Mouse (Mus musculus) ovary, postnatal 36 days (tissue): ENCODE results near the gene Syn3.
"Not testable (repeated sequence)": the region's sequence is repeated elsewhere in the genome, so short reads cannot be mapped to it uniquely, and the experiment has no call there.

Experiments
- DNase-seq: peaks from one replicate; pipeline ENCODE4 v3.0.0; 2022; ENCODE audit warnings: low spot score, mixed read lengths

Gene Syn3

DNA sequence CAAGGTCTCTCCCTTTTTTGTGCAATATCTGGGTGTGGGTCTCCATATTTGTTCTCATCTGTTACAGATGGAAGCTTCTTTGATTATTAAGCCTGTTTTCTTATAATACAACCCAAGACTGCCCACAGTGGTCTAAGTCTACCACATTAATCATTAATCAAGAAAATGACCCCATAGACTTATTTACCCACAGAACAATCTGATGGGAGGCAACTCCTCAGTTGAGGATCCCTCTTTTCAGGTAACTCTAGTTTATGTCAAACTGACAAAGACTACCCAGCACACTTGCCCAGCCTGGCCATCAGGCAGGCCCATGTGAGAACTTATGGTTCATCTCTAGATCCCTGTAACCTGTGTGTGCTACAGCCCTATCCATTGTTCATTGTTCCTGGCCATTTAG, 345.5 kb downstream of the Syn3 start:
- DNase-seq, result no peak

DNA sequence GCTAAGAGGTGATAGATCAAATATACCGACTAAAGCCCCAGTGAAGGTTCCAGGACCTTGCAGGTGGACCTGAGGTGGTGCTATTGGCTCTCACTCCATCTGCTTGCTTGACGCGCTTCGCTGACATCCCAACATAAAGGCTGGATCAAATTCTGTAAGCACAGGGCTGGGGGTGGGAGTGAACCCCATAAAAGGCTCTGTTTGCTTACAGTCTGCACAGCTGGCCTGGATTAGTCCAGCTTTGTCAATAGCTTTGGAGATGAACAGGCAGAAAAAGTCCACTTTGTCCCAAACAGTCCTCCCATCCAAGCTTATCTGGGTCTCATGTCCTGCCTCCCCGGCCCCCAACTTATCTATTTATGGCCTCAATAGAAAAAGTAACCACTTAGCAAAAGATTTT, 347.3 kb downstream of the Syn3 start:
- no peak for DNase-seq

DNA sequence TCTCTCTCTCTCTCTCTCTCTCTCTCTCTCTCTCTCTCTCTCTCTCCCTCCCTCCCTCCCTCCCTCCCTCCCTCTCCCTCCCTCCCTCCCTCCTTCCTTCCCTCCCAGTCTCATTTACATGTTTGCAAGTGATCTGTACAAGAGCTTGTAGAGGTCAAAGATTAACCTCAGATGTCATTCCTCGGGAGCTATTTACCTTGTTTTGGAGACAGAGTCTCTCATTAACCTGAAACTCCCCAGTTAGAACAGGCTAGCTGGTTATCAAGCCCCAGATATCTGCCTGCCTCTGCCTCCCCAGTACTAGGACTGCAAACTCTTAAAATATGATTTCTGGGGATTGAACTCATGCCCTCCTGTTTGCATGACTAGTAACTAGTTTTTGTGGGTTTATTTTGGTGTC, 348.6 kb downstream of the Syn3 start:
- DNase-seq, result no peak

DNA sequence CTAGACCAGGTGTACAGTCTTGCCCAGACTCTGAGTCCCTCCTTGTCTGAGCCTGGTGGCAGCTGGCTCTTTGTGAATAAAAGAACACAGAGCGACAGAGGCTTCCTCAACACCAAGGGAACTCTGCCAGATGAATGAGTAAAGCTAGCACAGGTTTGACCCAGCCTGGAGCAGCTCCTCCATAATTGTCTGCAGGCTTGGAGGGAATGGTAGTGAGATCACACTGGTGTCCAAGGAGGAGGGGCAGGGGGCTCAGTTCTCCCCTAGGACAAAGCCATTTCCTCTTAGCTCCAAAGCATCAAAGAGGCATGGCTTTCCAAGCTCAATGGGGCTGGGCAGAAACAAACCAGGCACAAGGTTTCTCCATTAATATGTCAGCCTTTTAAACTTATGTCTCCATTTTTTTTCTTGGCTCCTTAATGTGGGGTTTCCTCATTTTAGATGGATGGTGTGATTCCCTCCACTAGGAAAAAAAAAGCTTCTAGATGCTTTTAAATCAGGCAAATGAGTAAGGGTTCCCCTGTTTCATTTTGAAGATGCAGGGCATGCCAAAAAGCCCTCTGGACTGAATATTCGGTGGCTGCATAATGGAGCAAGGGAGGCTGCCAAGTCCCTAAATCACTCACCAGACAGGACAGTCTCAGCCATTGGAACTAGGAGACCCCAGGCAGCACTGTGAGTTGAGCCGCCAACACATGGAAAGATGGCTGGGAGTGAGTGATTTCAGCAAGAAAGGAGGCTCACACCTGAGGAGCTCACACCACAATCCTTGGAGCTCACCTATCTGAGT, 349.5 kb downstream of the Syn3 start:
- DNase-seq, result no peak

DNA sequence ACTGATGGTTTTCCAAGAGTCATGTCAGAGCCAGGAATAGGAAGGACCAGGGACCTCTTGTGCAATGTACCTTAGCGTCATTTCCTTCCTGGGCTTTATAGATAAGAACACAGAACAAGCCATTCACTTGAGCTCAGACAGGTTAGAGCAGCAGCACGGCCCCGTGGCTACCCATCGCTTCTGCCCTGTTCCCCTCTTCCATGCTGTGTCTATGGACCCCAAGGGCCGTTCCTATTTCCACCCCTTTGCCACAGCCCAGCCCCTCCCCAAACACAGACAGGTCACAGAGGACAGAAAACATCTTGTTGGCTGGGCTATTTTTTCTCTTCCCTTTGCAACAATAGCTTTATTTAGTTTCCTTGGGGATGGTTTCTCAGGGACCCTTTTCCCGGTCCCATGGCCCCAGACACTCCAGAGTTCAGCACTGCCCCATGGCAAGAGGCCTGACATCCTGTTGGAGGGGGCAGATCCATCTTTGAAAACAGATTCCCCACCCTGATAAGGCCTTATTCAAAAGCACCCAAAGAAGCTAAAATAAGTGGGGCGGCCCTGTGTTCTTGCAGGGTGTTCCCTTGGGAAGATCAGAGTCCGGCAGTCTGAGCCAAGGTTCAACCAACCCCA, 359.5 kb downstream of the Syn3 start:
- no peak for DNase-seq

DNA sequence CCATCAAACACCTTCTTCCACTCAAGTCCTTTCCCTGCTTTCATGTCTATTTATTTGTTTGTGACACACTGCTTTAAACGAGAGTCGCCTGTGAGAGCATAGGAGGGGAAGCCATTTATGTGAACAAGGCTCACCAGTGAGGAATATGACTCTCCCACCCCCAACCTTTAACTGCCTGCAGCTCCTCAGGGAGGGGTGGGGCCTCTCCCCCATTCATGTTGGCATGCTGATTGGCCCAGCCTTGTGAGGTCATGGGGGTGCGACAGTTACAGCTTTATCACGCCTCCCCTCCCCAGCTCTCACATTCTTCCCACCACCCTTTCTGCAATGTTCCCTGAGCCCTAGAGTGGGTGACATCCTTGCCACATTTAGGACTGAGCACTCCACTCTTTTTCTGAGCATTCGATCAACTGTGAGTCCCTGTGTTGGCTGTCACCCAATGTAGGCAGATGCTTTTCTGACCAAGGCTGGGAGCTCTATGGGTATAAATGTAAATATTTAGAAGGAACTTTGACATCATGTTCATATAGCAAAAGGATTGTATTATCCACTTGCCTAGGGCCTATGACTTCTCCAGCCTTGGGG, 361.0 kb downstream of the Syn3 start:
- no peak for DNase-seq

DNA sequence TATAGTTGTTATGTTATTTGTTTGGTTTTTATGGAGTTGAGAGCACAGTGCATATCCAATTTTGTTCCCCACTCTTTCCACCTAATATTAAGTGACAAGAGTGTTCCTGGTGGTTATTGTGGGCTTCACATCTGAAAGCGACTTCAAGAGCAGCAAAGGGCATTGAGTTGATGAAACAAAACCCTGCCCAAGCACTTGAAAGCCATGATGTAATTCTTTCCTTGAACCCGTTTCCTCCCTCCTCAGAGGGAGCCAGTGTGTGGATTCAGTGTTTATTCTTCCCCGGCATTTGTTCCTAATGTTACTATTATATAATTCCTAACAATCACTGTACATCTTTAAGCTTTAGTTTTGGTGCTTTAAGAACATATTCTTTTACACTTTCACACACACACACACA, 361.6 kb downstream of the Syn3 start:
- DNase-seq, result no peak

DNA sequence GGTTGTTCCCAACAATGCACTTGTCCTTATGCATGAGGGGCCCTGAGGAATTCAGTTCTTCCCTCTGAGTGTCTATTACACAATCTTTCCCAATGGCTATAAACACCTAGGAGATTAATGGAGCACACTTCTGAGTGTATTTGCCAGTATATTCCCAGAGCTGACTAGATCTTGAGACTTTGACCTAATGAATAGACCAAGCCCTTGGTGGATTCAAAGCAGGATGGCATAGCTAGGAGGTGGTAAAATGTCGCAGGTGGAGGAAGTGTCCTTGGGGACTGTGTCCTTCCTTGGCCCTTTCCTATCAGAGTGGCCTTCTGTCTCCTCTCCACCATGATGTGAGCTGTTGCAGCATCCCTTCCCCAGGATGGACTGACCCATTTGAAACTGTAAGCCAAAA, 362.4 kb downstream of the Syn3 start:
- DNase-seq, result no peak

DNA sequence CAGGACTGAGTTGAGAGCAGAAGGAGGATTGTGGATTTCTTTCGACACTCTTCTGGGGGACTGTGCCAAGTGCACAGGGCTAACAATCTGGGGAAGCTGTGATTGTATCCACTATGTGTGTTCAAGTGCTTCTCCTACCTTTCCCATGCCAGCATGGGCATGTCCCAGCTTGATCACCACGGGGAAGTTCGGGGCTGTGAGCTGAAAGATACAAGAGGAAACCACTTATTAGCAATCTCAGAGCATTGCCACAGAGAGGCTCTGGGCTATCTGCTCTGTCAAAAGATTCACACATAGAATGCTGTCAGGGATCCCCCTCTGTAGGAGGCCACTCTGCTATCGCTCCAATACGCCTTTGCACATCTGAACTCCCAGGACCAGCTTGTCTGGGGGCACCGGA, 363.8 kb downstream of the Syn3 start:
- no peak for DNase-seq

DNA sequence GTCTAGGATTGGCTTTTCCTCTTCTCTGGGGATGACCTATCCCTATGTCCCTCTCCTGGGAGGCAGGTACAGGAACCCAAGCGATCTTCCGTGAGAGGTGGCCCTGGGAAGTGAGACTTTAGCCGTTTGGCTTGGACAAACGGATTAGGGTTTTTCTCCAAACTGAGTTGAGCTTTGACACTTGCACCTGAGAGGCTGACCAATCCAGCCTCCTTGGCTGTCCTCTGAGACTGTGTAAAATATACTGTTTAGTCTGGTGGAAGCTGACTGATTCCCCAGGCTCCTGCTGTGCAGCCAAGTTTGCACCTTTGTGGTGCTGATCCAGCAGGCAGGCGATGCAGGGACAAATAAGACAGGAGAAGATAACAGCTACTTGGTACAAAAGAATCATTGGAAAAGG, 364.4 kb downstream of the Syn3 start:
- no peak for DNase-seq

DNA sequence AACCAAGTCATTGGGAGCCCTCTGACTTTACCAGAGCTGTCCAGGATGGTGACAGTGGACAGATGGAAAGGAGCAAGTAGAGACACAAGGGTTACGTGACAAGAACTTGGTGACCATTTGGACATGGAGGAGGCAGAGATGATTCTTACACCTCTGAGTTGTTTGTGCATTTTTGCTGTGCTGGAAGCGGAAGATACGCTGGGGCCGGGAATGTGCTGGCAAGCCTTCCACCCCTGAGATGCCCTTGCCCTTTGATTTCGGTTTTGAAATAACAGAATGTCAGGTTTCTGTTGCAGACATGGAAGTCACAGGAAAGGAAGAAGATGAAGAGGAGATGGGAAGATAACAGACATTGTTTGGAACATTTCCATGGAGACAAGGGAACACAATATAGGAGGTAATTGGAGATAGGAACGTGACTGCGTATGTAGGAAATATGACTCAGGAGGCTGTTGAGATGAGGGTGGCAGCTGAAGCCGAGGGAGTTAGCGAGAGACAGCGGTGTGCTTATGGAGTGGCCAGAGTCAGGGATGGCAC, 366.2 kb downstream of the Syn3 start:
- no peak for DNase-seq

DNA sequence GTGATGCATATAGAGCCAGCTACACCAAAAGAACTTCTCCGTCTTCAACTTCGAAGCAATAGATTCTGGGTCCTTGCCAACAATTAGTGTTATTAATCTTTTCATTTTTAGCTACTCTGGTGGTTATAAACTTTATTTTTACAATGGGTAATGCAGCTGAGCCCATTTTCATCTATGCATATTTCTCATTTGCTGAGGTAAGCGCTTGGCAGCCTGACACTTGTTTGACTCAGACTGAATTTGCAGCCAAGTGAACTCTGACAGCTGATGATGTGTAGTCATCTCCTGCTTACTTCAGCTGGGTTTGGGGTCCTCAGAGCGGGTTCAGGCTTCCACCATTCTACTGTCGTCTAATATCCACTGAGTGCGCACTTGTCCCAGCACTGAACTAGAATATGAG, 369.6 kb downstream of the Syn3 start:
- DNase-seq, result no peak

DNA sequence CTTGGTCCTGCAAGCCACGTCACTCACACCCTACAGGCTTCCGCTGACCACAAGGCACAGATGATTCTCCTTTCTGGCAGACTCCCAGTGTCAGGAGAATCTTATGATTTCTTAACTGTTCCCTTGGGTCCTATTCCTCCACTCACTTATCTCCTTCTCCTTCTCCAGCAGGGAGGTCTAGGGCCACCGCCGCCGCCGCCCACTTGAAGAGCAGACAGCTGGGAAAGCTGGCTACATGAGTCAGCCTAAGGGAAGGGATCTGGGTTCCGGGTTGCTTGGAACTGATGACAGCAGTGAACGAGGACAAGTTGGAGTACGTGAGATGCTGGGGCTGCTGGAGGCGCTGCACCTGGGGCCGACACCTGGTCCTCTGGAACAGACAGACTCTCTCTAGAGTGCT, 372.2 kb downstream of the Syn3 start:
- no peak for DNase-seq

DNA sequence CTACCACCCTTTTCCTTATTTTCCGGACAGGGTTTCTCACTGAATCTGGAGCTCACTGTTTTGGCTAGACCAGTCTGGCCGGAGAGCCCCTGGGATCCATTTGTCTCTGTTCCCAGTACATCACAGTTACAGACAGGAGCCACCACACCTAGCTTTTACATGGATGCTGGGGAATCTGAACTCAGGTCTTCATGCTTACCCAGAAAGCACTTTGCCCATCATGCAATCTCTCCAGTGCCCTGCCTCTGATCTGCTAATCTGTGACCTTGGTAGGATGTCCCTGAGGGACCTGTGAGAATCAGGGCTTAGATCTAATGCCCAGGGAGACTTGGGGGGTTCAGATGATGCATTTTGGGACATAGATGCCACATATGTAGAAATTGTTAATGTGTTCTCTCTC, 373.3 kb downstream of the Syn3 start:
- no peak for DNase-seq

DNA sequence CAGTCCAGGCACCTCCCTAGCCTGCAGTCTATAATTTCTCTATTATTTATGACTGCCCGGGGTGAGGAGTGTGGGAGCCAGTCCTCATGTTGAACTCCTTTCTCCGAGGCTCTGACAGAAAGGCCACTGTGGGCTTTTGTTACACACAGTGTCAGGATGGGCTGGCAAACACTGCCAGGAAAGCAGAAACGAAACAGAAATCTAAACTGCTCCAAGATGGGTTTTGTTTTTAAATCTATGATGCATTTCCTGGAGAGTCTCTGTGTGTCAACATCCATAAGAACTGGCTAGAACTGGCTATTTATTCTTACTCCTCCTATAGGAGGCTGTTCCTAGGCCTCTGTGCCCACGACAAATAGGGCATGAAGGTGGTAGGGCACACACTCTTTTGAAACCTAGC, 374.6 kb downstream of the Syn3 start:
- no peak for DNase-seq

DNA sequence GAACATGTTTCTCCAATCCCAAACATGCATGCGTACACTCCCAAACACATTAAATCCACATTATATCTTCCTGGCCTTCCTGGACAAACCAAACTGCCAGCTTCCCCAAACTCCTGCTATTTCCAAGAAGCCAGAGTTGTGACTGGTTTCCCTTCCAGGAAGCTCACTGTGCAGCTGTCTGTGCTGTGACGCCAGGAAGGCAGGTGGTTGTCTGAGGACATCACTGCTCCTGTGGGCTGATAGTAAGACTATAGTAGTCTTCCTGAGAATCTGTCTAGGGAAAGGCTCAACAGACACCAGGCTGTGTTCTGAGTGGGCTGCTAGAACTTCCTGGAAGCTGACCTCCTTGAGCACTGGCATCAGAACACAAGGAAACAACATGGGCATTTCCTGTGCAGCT, 375.5 kb downstream of the Syn3 start:
- DNase-seq, result no peak

DNA sequence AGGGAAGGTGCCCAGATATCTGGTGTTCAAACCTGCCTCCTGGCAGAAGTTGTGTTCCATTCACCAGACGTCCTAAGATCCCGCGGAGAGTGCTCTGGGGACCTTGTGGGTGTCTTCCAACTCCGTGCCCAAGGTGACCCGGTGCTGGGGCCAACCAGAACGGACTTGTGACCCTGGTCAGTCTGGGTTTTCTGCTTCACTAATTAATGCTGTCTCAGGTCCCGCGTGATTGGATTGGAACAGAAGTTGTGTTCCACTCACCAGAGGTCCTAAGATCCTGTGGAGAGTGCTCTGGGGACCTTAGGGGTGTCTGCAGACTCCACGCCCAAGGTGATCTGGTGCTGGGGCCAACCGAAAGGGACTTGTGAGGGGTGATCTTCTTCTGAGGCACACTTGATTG, 376.2 kb downstream of the Syn3 start:
- DNase-seq, result not testable (repeated sequence)

DNA sequence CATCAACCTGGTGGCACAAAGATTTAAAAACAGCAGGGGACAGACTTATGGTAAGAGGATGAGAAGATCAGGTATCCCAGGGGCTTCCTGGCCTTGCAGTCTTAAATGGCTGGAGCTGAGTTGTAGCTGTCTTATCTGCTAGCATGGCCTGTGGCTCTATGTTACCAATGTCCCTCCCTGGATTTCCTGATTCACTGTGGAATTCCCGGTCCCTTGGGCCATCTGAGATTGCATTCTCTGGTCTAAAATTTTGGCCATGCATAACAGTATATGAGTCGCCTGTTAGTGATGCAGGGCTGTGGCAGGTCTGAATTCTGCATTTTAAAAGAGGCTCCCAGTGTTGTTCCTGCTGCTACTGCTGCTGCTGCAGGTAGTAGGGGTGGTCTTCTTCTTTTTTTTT, 382.4 kb downstream of the Syn3 start:
- no peak for DNase-seq

DNA sequence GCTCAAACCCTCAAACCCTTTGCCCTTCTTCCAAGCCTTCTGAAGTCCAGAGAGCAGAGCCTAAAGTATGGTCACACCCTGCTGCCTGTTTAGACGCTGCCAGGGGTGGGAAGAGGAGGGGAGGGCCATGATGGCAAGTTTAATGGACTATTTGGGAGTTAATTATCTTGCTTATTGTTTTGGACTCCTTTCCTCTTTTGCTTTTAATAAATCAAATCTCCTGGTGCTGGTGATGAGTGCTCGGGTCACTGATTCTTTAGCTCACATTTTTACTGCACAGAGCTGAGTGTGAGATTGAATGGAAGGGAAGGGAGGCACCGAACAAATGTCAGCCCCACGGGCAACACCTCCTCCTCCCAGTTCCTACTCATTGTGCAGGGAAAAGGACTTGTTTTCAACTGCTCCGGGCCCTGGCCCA, 384.3 kb downstream of the Syn3 start:
- DNase-seq, result no peak

DNA sequence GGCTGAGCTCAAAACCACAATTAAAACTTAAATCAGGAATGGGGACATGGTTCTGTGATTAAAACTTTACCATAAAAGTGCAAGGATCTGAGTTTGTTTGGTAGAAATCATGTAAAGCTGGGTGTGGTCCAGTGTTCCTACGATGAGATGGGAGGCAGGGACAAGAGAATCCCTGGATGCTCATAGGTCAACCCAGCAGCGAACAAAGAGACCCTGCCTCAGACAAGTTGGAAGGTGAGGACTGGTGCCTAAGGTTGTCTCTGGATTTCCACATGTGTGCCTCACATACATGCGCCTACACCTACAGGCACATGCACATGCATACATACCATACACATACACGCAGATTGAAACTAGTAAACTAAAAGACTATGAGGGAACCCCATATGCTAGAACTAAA, 389.9 kb downstream of the Syn3 start:
- no peak for DNase-seq

DNA sequence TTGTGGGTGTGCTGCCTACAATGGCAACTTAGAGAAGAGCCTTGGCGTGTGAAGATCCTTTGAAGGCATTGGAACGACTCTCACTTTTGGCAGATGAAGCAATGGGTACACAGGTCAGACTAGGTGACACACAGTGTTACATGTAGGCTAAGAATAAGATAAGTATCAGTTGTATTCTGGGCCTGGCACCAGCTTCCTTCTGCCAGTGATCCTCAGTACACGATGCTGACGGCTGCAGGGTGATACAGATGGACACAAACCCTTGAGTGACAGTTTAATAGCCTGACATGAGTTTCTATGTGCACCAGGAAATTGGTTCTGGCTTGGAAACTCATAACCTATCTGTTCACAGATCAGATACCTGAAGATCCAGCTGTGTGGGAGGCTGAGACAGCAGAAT, 391.0 kb downstream of the Syn3 start:
- DNase-seq, result no peak

DNA sequence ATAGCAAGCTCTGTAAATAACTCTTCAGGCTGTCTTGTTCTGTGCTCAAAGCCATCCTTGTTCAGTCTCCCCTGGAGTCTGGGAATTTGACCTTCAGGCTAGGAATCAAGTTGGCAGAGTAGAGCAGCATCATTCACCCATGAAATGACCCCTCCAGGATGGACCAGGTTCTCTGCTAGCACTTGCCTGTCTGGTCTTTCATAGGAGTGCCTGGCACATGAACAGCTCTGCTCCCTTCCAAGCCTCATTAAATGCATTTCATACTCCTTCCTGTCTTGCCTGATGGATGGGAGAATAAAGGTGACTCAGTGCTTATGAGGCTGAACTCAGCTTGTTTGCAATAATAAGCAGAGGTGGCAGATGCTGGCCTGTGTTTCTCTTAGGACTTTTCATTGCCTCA, 394.7 kb downstream of the Syn3 start:
- no peak for DNase-seq

DNA sequence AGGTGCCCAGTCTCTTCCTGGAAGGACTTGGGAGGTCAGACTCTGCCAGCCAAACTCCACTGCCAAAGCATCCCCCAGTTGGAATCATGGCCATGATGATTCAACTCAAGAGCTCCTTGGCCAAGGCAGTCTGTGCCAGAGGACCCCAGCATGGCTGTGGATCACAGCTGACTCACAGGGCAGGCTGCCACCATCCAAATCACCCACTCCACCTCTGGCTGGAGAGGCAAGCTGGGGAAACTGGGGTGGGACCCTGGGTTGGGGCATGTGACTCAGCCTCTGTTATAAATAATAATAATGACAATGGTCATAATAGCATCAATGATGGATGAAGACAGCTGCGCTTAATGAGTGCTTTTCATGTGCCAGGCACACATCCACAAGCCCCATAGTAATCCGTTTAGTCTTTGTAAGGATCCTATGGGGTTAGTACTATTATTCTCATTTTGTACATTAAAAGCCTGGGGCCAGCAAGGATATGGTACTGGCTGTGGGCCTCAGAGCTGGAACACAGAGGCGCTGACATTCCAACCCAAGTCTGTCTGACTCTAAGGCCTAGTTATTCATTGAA, 398.3 kb downstream of the Syn3 start:
- DNase-seq, result no peak
